Mouse (Mus musculus) neural tube, embryonic 14.5 days (tissue): ENCODE data around the gene Mei4. TPM values are rescaled to one million over a fixed set of nuclear protein-coding genes. Genes with fewer than 3 reads are reported as not detected.

ENCODE experiments used
- ATAC-seq: fragments of 200-750 bp; cut with Nextera tagmentation; 2 replicates; pipeline ENCODE4 v1.8.0; 2017; ENCODE audit warnings: low read depth, mild to moderate bottlenecking, moderate TSS enrichment, moderate library complexity
- H3K27ac ChIP-seq: fragments of 300-500 bp; sonication (generic); 2 replicates; pipeline ENCODE4 v1.5.1; 2014; ENCODE audit warnings: low read depth, mild to moderate bottlenecking, control low read depth, low read length, moderate library complexity, mixed read lengths
- H3K27me3 ChIP-seq: fragments of 300-500 bp; sonication (generic); 2 replicates; pipeline ENCODE4 v1.6.1; 2014; ENCODE audit warnings: low read length; ENCODE audit not compliant: control insufficient read depth, insufficient read depth
- H3K36me3 ChIP-seq: fragments of 300-500 bp; sonication (generic); 2 replicates; pipeline ENCODE4 v1.6.1; 2014; ENCODE audit warnings: low read length, mixed read lengths; ENCODE audit not compliant: control insufficient read depth, insufficient read depth
- H3K4me1 ChIP-seq: fragments of 300-500 bp; sonication (generic); 2 replicates; pipeline ENCODE4 v1.6.1; 2014; ENCODE audit warnings: low read length; ENCODE audit not compliant: control insufficient read depth, insufficient read depth
- H3K4me2 ChIP-seq: fragments of 300-500 bp; sonication (generic); 2 replicates; pipeline ENCODE4 v1.6.1; 2014; ENCODE audit warnings: mild to moderate bottlenecking, low read depth, low read length, control low read depth
- H3K4me3 ChIP-seq: fragments of 300-500 bp; sonication (generic); 2 replicates; pipeline ENCODE4 v1.5.1; 2014; ENCODE audit warnings: low read depth, low read length, control low read depth, mixed read lengths
- H3K9ac ChIP-seq: fragments of 300-500 bp; sonication (generic); replicated peaks from 2 replicates; pipeline ENCODE4 v1.6.1; 2014; ENCODE audit warnings: low read depth, mild to moderate bottlenecking, control low read depth, low read length, mixed read lengths
- H3K9me3 ChIP-seq: fragments of 300-500 bp; sonication (generic); 2 replicates; pipeline ENCODE4 v1.6.1; 2016; ENCODE audit warnings: low read length; ENCODE audit not compliant: control insufficient read depth
- WGBS: fragments of 180-500 bp; shearing (Covaris S2); extraction: QIAGEN DNeasy Blood & Tissue Kit; methylation state at CpG from one replicate; pipeline ENCODE4 v1.1.7; 2014; 5-methylcytosine and 5-hydroxymethylcytosine counted together
- polyA plus RNA-seq: library from polyadenylated mRNA; unstranded; fragments of >200 nt; fragmentation: Nextera tagmentation; extraction: Ambion mirVana; gene quantifications from 2 replicates; pipeline ENCODE4 v1.2.1, GENCODE M21; 2014

Mei4 gene
- polyA plus RNA-seq, 1 experiment from 2014 or later: 1.1 TPM

DNA sequence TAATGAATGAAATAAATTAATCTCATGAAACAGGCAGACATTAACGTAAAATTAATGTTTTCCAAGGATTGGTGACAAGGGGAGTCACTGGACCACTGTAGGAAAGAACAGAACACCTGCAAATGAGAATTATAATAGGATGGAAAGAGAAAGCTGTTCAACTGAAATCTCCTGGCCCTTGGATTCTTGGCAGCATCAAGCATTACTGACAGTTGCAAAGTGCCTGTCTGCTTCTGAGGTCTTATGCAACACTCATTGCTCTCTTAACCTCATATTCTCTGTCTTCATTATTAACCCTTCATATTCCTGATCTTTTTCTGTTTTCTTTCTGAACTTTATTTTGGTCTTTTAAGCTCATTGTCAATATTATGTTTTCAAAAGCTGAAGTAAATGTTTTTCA lies 210.4 kb downstream of the Mei4 start:
- Histone ChIP-seq H3K27ac (no peak overlapping the region), H3K4me1 (no peaks in the 10 kb centered on the region), H3K4me3 (no peak overlapping the region), H3K36me3 (no peaks in the 10 kb centered on the region), H3K27me3 (no peaks in the 10 kb centered on the region), H3K9ac (no peak overlapping the region), H3K9me3 (no peaks in the 10 kb centered on the region), H3K4me2 (no peak overlapping the region)
- no peak for ATAC-seq
- WGBS: 57% methylated on average over 1 of the region's 1 CpGs

DNA sequence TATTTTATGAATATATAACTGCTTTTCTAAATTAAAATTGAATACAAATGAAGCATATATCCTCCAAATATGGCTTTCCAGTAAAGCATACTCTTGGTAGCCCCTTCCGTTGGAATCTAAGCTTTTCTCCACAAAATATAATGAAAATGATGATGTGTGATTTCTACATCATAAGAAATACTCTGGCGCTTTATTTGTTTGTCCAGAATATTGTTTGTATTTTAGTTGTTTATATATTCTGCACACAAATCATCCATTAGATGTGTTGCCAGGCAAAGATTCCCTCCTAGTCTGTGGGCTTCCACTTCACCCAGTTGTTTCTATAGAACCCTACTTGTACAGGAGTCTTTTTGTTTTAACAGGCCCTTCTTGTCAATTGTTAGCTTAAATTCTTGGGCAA lies 211.8 kb downstream of the Mei4 start:
- Histone ChIP-seq H3K36me3 (no peaks in the 10 kb centered on the region), H3K4me3 (no peak overlapping the region), H3K4me2 (no peak overlapping the region), H3K4me1 (no peaks in the 10 kb centered on the region), H3K9me3 (no peaks in the 10 kb centered on the region), H3K27me3 (no peaks in the 10 kb centered on the region), H3K27ac (no peak overlapping the region), H3K9ac (no peak overlapping the region)
- 90% methylated on average over 2 of the region's 2 CpGs for WGBS
- ATAC-seq: no peak

DNA sequence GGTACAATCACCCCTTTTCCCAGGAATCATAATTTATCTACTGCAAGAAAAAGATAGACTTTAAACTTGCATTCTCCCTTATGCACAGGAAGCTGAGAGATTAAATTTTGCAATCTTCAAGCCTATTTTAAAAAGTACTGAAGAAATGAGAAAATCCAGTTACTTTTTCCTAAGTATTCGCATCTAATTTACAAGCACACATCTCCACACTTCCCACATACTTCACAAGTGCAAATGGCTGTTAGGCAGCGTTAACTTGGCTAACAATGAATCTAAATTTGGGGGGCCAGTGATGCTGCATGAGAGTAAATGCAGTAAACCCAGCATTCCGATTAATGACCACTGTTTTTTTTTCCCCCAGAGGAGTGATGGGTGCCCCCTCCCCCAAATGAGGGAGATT lies 232.9 kb downstream of the Mei4 start:
- no peaks in the 10 kb centered on the region for H3K9me3 ChIP-seq
- 82% methylated on average over 3 of the region's 3 CpGs for WGBS
- ATAC-seq: no peak

DNA sequence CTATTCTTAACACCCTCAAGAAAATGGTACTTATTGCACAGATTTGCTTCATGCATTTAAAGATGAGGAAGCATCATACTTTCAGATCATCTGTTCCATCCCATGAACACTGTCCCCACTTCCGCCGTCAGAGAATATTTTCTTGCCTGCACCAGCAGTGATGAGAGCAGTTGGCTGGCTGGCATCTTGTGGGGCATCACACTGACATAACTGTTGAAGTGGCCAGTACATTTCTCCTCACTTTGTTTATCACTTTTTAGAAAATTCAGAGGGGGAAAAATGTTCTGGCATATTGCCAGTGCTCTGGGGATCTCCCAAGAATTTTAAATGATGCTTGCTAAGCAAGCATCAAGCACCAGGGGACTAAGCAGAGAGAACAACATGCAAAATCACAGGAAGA lies 251.4 kb downstream of the Mei4 start:
- no peak overlapping the region for H3K9ac ChIP-seq
- no peak for ATAC-seq
- H3K4me1 ChIP-seq: no peaks in the 10 kb centered on the region
- no peak overlapping the region for H3K27ac ChIP-seq
- 77% methylated on average over 2 of the region's 2 CpGs for WGBS
- no peaks in the 10 kb centered on the region for H3K9me3 ChIP-seq
- no peaks in the 10 kb centered on the region for H3K27me3 ChIP-seq
- H3K36me3 ChIP-seq: no peaks in the 10 kb centered on the region
- H3K4me3 ChIP-seq: no peak overlapping the region
- H3K4me2 ChIP-seq: no peak overlapping the region

More for the DNA sequence above, 232.9 kb downstream of the Mei4 start:
- Histone ChIP-seq H3K36me3 (no peaks in the 10 kb centered on the region), H3K4me1 (no peaks in the 10 kb centered on the region), H3K4me2 (no peak overlapping the region), H3K9ac (no peak overlapping the region), H3K4me3 (no peak overlapping the region), H3K27ac (no peak overlapping the region), H3K27me3 (no peaks in the 10 kb centered on the region)

DNA sequence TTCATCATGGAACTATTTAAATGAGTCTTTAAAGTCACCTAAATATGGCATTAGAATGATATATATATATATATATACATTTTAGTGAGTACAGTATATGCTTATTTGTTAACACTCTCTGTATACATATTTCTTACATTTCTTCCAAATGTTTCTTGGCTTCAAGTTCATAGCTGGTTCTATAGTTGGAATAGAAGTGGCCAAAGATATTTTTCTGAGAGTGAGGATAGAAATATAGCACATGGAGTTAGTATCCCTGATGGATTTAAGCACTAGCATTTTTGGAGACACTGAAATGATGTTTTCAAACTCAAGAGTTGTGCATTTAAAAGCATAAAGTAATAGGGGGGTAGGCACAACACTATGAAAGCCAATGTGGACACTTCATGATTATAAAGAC lies 272.6 kb downstream of the Mei4 start:
- H3K27ac ChIP-seq: no peak overlapping the region
- no peaks in the 10 kb centered on the region for H3K27me3 ChIP-seq
- no peaks in the 10 kb centered on the region for H3K9me3 ChIP-seq
- H3K4me3 ChIP-seq: no peak overlapping the region
- H3K4me2 ChIP-seq: no peak overlapping the region
- no peaks in the 10 kb centered on the region for H3K4me1 ChIP-seq
- H3K9ac ChIP-seq: no peak overlapping the region
- ATAC-seq: no peak
- no peaks in the 10 kb centered on the region for H3K36me3 ChIP-seq

DNA sequence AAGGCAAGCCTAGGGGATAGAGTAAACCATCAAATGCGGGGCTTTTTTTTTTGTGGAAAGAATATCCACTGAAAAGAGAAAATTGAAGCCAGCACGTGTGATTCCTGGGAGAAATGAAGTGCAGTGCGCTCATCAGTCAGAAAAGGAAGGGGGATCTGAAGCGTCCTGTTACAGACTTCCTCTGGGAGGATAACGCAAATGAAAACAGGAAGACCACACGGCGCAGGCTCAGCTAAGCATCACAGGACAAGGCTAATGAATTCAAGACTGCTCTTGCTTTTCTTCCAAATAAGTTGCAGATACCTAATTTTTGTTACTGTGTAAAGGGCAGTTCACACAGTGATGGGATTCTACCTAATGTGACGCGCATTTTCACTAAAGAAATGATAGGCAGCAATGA lies 296.7 kb downstream of the Mei4 start:
- H3K36me3 ChIP-seq: no peaks in the 10 kb centered on the region
- no peak overlapping the region for H3K4me2 ChIP-seq
- WGBS: 65% methylated on average over 9 of the region's 9 CpGs
- no peak for ATAC-seq
- H3K27ac ChIP-seq: no peak overlapping the region
- H3K9ac ChIP-seq: no peak overlapping the region
- no peaks in the 10 kb centered on the region for H3K4me1 ChIP-seq
- no peaks in the 10 kb centered on the region for H3K9me3 ChIP-seq
- no peak overlapping the region for H3K4me3 ChIP-seq
- no peaks in the 10 kb centered on the region for H3K27me3 ChIP-seq

DNA sequence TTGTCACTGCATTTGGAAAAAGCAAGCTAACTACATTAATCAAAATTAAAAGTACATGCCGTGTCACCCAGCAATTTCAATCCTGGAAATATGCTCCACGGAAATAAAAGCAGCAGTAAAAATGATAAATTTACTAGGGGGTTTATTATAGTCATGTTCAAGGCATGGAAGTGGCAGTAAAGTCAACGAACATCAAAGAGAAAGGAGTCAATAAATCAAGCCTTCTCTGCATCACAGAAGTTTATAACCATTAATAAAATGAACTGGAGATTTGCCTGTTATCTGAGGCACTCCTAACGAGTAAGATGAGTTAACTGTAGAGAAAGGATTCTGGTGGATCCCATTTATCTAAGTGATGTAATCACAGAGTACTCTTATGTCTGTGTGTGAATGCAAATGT lies 298.9 kb downstream of the Mei4 start:
- 19% methylated on average over 4 of the region's 4 CpGs for WGBS
- peak; percentile 74 for ATAC-seq

DNA sequence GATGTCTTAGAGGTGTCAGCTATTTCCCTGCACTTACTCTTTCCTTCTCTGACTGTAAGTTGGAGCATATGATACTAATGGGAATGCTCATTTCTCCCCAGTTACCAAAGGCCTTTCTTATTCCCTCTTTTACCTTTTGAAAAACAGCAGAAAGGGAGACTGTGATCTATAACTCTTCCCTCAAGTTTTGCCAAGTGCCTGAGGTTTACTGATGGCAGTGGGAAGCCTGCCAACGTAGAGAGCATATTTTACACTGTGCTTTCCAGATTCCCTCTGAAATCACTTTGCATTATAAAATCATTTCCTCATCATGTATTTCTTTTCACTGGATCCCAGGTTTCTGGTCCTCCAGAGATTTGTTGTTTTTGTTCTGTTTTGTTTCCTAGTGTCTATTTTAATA lies 354.5 kb downstream of the Mei4 start:
- H3K9ac ChIP-seq: no peak overlapping the region
- no peak overlapping the region for H3K27ac ChIP-seq
- H3K36me3 ChIP-seq: no peaks in the 10 kb centered on the region
- H3K4me1 ChIP-seq: no peaks in the 10 kb centered on the region
- WGBS: 36% methylated on average over 1 of the region's 1 CpGs
- H3K9me3 ChIP-seq: no peaks in the 10 kb centered on the region
- no peak overlapping the region for H3K4me2 ChIP-seq
- no peaks in the 10 kb centered on the region for H3K27me3 ChIP-seq
- no peak for ATAC-seq
- no peak overlapping the region for H3K4me3 ChIP-seq

More for the DNA sequence above, 298.9 kb downstream of the Mei4 start:
- no peak overlapping the region for H3K27ac ChIP-seq
- no peaks in the 10 kb centered on the region for H3K4me1 ChIP-seq
- no peaks in the 10 kb centered on the region for H3K9me3 ChIP-seq
- H3K4me3 ChIP-seq: no peak overlapping the region
- H3K36me3 ChIP-seq: no peaks in the 10 kb centered on the region
- no peak overlapping the region for H3K9ac ChIP-seq
- no peaks in the 10 kb centered on the region for H3K27me3 ChIP-seq
- no peak overlapping the region for H3K4me2 ChIP-seq

DNA sequence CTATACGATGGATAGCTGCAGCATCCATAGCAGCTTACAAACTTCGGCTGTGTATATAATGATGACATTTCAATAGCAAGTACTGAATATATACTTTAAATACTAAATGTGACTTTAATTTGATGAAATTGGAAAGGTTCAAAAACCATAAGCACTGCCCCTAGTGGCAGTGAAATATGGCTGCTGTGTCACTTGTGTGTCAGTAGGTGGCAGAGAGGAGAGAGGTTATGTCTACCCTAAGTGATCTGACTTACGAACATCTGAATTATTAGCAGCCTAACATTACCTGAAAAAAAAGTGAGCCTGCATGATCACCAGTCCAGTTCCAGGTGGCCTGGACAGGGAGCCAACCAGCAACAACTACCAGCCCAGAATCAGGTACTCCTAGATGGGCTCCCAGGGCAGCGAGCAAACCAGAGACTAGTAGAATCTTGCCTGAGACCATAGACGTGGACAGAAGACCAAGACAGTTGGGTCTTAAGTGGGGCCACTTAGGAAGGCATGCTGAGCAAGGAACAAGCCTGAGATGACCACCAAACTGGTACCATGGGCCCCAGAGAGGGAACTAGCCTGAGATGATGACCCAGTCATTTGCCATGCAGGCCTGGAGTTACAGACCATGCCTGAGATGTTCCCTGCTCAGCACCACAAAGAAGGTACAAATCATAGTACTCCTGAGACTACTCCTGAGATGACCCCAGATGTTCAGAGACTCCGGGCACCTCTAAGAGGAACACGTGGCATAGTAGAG lies 384.4 kb downstream of the Mei4 start:
- Histone ChIP-seq H3K36me3 (no peaks in the 10 kb centered on the region), H3K27me3 (no peaks in the 10 kb centered on the region), H3K4me2 (no peak overlapping the region), H3K9me3 (no peaks in the 10 kb centered on the region), H3K9ac (no peak overlapping the region), H3K4me3 (no peak overlapping the region), H3K27ac (no peak overlapping the region), H3K4me1 (no peaks in the 10 kb centered on the region)
- WGBS: 88% methylated on average over 7 of the region's 7 CpGs
- no peak for ATAC-seq
